Mouse (Mus musculus): Measurements from ENCODE around the gene B4galt3. TPM values are rescaled to one million over a fixed set of nuclear protein-coding genes. Genes with fewer than 3 reads are reported as not detected.

B4galt3 gene
- total and polyA plus RNA-seq, 3 experiments, result 16.8 to 33.1 TPM; not detected in 1

DNA sequence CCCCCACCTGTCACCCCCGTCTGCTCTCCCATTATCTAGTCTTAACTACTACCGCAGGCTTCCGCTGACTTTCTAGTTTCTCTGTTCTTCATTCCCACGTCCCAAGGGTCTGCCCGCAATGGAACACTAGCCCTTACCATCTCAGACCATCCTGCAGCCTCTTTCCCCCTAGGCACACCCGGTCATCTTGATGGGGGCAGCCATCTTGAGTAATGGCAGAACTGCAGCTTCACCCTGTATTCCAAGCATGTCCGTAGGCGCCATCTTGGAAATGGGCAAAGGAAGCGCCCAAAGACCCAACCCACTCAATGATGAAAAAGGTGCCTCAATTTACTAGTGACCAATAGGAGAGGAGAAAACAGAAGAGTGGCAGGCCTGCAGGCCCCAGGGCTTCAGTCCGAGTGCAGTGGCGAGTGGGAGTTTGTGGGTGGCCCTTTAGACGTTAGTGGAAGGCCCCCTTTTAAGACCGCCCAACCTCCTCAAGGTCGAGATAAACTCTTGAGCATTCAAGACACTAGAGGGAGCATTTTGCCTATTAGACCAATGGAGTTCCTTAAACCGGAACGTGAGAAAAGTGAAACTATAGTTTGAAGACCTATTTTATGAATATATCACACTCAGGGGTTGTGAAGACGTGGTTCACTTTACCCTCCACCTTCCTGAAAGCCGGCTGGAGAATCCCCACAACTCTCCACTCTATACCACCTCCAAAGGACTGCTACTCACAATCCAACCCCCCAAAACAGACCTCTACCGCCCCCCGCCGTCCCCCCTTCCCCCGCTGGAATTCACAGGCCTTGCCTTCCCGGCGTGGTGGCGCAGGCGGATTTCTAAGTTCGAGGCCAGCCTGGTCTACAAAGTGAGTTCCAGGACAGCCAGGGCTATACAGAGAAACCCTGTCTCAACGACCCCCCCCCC, 47.6 kb upstream of the B4galt3 start, which contains the start of gene Tomm40l (continued):
- TF ChIP-seq ELF1 (IDR thresholded peaks at IDR 0.05; ENCODE audit: low read depth, low read length), result peak; percentile 70; the same call in 1 of the 2 replicates
- TF ChIP-seq MAX (IDR thresholded peaks at IDR 0.05; ENCODE audit: low read length), result no peak
- TF ChIP-seq MEF2A (IDR thresholded peaks at IDR 0.05; ENCODE audit: extremely low read depth, insufficient replicate concordance, low read depth, low read length, poor library complexity, severe bottlenecking), result no peak
- peak; percentile 72 for TF ChIP-seq MAZ (IDR thresholded peaks at IDR 0.05; ENCODE audit: low read depth, low read length)

DNA sequence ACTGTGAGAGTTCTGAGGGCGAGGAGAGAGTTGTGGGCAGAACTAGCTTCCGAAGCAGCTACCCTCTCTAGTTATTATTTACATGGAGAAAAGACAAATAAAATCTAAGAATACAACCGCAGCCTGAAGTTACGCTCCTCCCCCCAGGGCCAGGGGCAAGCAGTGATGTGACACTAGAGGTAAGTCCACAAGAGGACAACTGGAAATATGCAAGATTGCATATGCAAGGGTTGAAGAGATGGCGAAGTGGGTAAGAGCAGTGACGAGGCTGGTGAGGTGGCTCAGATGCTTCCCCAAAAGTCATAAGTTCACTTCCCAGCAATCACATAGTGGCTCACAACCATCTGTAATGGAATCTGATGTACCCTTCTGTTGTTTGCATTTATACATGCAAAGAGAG, 47.0 kb upstream of the B4galt3 start:
- Histone ChIP-seq H3K9ac (ENCODE audit: control insufficient read depth, low read depth, low read length, poor library complexity, severe bottlenecking) (peak overlapping the region; percentile 50), H3K27me3 (ENCODE audit: control insufficient read depth in 1 of 2, insufficient read depth in 2 of 2, low read length in 2 of 2) (no peaks in the 10 kb centered on the region), H3K4me1 (ENCODE audit: control insufficient read depth in 1 of 2, insufficient read depth in 2 of 2, low read length in 2 of 2) (peaks cover 0 to 8% of the 10 kb centered on the region in 2 experiments; a peak in 1 of 4 replicates), H3K36me3 (ENCODE audit: control insufficient read depth in 1 of 2, insufficient read depth in 2 of 2, low read length in 2 of 2) (peaks cover 0 to 3% of the 10 kb centered on the region in 2 experiments; a peak in 2 of 4 replicates), H3K79me2 (ENCODE audit: control insufficient read depth, insufficient read depth, low read length, poor library complexity) (peaks cover 2% of the 10 kb centered on the region; the same call in 1 of the 2 replicates), H3K4me3 (ENCODE audit: control insufficient read depth in 1 of 2, insufficient read depth in 1 of 2, low read depth in 2 of 2, low read length in 2 of 2) (peak overlapping the region; percentile 27 to 62), H3K9me3 (replicated peaks; ENCODE audit: insufficient read depth, low read length) (no peaks in the 10 kb centered on the region), H3K27ac (ENCODE audit: control insufficient read depth, low read depth, low read length) (peak overlapping the region; percentile 63)
- TF ChIP-seq TBP (IDR thresholded peaks at IDR 0.05; ENCODE audit: low read depth, low read length), result peak; percentile 64; the same call in 1 of the 2 replicates
- no peak for TF ChIP-seq NELFE (IDR thresholded peaks at IDR 0.05; ENCODE audit: low read depth, low read length)
- TF ChIP-seq GATA1 (IDR thresholded peaks at IDR 0.05; ENCODE audit: low read depth, low read length), result no peak
- peak; percentile 62 for DNase-seq (ENCODE audit: low read depth, low spot score)

- H3K79me2 ChIP-seq (ENCODE audit: control insufficient read depth, insufficient read depth, low read length, poor library complexity), result peaks cover 2% of the 10 kb centered on the region; the same call in 1 of the 2 replicates
- H3K27me3 ChIP-seq (ENCODE audit: control insufficient read depth in 1 of 2, insufficient read depth in 2 of 2, low read length in 2 of 2), result no peaks in the 10 kb centered on the region
- DNase-seq (ENCODE audit: low read depth, low spot score), result no peak
- H3K9me3 ChIP-seq (replicated peaks; ENCODE audit: insufficient read depth, low read length), result no peaks in the 10 kb centered on the region
- peaks cover 0 to 3% of the 10 kb centered on the region in 2 experiments; a peak in 2 of 4 replicates for H3K36me3 ChIP-seq (ENCODE audit: control insufficient read depth in 1 of 2, insufficient read depth in 2 of 2, low read length in 2 of 2)
- TF ChIP-seq USF1 (IDR thresholded peaks at IDR 0.05; ENCODE audit: low read depth, low read length), result no peak
- TF ChIP-seq TCF12 (IDR thresholded peaks at IDR 0.05; ENCODE audit: low read depth, low read length), result no peak
- no peak for TF ChIP-seq POLR2AphosphoS2 (IDR thresholded peaks at IDR 0.05; ENCODE audit: low read length)
- TF ChIP-seq TBP (IDR thresholded peaks at IDR 0.05; ENCODE audit: low read depth, low read length), result no peak
- no peak for TF ChIP-seq MAFK (IDR thresholded peaks at IDR 0.05; ENCODE audit: borderline replicate concordance, low read depth, low read length)
- TF ChIP-seq POLR2AphosphoS5 (IDR thresholded peaks at IDR 0.05; ENCODE audit: borderline replicate concordance, low read depth, low read length), result no peak
- no peak for TF ChIP-seq ZC3H11A (IDR thresholded peaks at IDR 0.05; ENCODE audit: low read depth, low read length)
- no peak for TF ChIP-seq NELFE (IDR thresholded peaks at IDR 0.05; ENCODE audit: low read depth, low read length)
- H3K4me3 ChIP-seq (ENCODE audit: control insufficient read depth in 1 of 2, insufficient read depth in 1 of 2, low read depth in 2 of 2, low read length in 2 of 2), result no peak overlapping the region
- H3K4me1 ChIP-seq (ENCODE audit: control insufficient read depth in 1 of 2, insufficient read depth in 2 of 2, low read length in 2 of 2), result peaks cover 0 to 8% of the 10 kb centered on the region in 2 experiments; a peak in 1 of 4 replicates
- no peak overlapping the region for H3K9ac ChIP-seq (ENCODE audit: control insufficient read depth, low read depth, low read length, poor library complexity, severe bottlenecking)
- H3K27ac ChIP-seq (ENCODE audit: control insufficient read depth, low read depth, low read length), result no peak overlapping the region
Observed at GRCm38 (mm10) chr1:171223796-171224195, 46.3 kb upstream of the B4galt3 start.
